Mouse (Mus musculus) hindbrain, embryonic 11.5 days (tissue): Measurements from ENCODE around the gene Dhx34. TPM values are rescaled to one million over a fixed set of nuclear protein-coding genes. Genes with fewer than 3 reads are reported as not detected.
A peak's percentile ranks its signal among the peaks of the same experiment; 100 is the strongest.

Experiments
- ATAC-seq: fragments of 200-750 bp; cut with Nextera tagmentation; 2 replicates; pipeline ENCODE4 v1.8.0; 2017; ENCODE audit warnings: mild to moderate bottlenecking, moderate TSS enrichment, moderate library complexity; ENCODE audit not compliant: low FRiP score
- DNase-seq: peaks from one replicate; pipeline ENCODE4 v3.0.0-alpha.2; 2015; ENCODE audit warnings: low spot score
- H3K27ac ChIP-seq: fragments of 300-500 bp; sonication (generic); 2 replicates; pipeline ENCODE4 v1.5.1; 2014; ENCODE audit warnings: mild to moderate bottlenecking, low read depth, low read length
- H3K27me3 ChIP-seq: fragments of 300-500 bp; sonication (generic); 2 replicates; pipeline ENCODE4 v1.6.1; 2014; ENCODE audit warnings: mild to moderate bottlenecking, low read length, moderate library complexity, mixed read lengths; ENCODE audit not compliant: control insufficient read depth, insufficient read depth
- H3K36me3 ChIP-seq: fragments of 300-500 bp; sonication (generic); 2 replicates; pipeline ENCODE4 v1.6.1; 2014; ENCODE audit warnings: mild to moderate bottlenecking, low read length, moderate library complexity, mixed read lengths; ENCODE audit not compliant: control insufficient read depth, insufficient read depth
- H3K4me1 ChIP-seq: fragments of 300-500 bp; sonication (generic); replicated peaks from 2 replicates; pipeline ENCODE4 v1.6.1; 2014; ENCODE audit warnings: low read length, mixed read lengths; ENCODE audit not compliant: control insufficient read depth, insufficient read depth
- H3K4me2 ChIP-seq: fragments of 300-500 bp; sonication (generic); replicated peaks from 2 replicates; pipeline ENCODE4 v1.6.1; 2014; ENCODE audit warnings: mild to moderate bottlenecking, low read depth, low read length
- H3K4me3 ChIP-seq: fragments of 300-500 bp; sonication (generic); 2 replicates; pipeline ENCODE4 v1.5.1; 2014; ENCODE audit warnings: low read depth, low read length
- H3K9ac ChIP-seq: fragments of 300-500 bp; sonication (generic); 2 replicates; pipeline ENCODE4 v1.6.1; 2014; ENCODE audit warnings: low read depth, low read length
- H3K9me3 ChIP-seq: fragments of 300-500 bp; sonication (generic); 2 replicates; pipeline ENCODE4 v1.6.1; 2016; ENCODE audit warnings: low read length; ENCODE audit not compliant: control insufficient read depth
- whole genome bisulfite sequencing: fragments of 180-500 bp; shearing (Covaris S2); extraction: QIAGEN DNeasy Blood & Tissue Kit; methylation state at CpG from one replicate; pipeline ENCODE4 v1.1.7; 2014; 5-methylcytosine and 5-hydroxymethylcytosine counted together
- polyA plus RNA-seq: library from polyadenylated mRNA; unstranded; fragments of >200 nt; fragmentation: Nextera tagmentation; extraction: Ambion mirVana; gene quantifications from 2 replicates; pipeline ENCODE4 v1.2.1, GENCODE M21; 2014

Dhx34 gene
- polyA plus RNA-seq, 1 experiment from 2014 or later: 7.9 TPM

DNA sequence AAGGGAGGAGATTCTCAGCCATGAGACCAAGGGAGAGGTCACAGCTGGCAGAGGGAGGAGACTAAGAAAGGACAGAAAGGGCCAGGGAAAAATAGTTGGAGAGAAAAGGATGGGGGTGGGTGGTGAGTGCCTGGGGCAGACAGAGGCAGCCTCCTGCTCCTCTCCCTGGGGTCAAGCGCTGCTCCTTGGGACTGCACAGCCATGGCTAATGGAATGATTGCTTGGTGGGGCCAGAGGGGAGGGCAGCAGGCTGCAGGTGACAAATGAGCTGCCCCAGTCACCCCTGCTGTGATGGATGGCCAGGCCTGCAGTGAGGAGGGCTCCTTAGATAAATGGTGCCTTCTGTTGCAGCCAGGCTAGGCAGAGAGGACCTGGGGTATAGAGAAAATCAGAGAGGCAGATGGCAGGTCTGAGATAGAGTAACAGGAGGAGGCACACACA, 49.7 kb downstream of the Dhx34 start:
- H3K4me1 ChIP-seq: peaks cover 16% of the 10 kb centered on the region
- peak overlapping the region; percentile 97 for H3K27ac ChIP-seq
- WGBS: 0% methylated on average over 1 of the region's 1 CpGs
- peak overlapping the region; percentile 33; the same call in 1 of the 2 replicates for H3K9ac ChIP-seq
- H3K9me3 ChIP-seq: no peaks in the 10 kb centered on the region
- DNase-seq (peak; percentile 77), ATAC-seq (peak; percentile 84)
- no peaks in the 10 kb centered on the region for H3K27me3 ChIP-seq
- no peak overlapping the region for H3K4me2 ChIP-seq
- no peak overlapping the region for H3K4me3 ChIP-seq
- 0 out of 2 replicates have a peak, but pooled peaks cover 2% of the 10 kb centered on the region for H3K36me3 ChIP-seq

DNA sequence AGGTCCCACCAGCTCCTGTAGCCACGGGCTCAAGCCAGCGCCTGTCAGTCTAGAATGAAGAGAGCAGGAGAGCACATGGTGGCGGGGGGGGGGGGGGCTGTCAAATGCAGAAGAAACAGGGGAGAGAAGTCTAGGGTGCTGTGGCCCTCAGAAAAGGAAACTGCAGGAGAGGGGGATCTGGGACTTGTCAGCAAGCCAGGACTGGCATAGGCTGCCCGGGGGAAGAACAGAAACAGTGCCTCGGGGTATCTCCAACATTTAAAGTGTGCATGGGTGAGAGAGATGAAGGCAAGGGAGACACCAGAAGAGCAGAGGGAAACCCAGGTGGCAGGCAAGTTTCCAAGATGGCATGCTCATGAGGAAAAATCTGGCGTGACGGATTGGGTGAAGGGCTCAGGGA, 59.8 kb downstream of the Dhx34 start:
- DNase-seq: no peak
- Histone ChIP-seq H3K4me2 (no peak overlapping the region), H3K9ac (no peak overlapping the region), H3K36me3 (no peaks in the 10 kb centered on the region), H3K9me3 (no peaks in the 10 kb centered on the region), H3K4me3 (no peak overlapping the region), H3K27me3 (peaks cover 12% of the 10 kb centered on the region), H3K4me1 (peaks cover 2% of the 10 kb centered on the region; the same call in 1 of the 2 replicates), H3K27ac (no peak overlapping the region)
- 80% methylated on average over 7 of the region's 7 CpGs for WGBS
- 0 out of 2 replicates have a peak, but pooled peaks have one; percentile 12 for ATAC-seq

DNA sequence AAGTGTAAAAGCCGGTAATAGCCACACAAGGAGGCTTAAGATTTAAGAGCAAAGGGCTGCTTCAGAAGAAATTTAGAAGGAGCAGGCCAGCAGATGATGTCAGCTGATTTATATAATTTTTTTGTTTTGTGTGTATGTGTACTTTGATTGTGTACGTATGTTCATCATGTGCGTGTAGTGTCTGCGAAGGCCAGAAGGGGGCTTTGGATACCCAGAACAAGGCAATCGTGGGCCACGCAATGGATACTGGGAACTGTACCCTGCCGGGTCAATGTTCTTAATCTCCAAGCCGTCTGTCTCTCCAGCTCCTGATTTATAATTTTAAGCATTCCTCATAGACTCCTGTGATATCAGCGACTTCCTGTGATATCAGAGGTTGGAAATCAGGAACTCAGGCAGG, 60.5 kb downstream of the Dhx34 start:
- Histone ChIP-seq H3K36me3 (no peaks in the 10 kb centered on the region), H3K4me2 (no peak overlapping the region), H3K4me1 (peaks cover 2% of the 10 kb centered on the region; the same call in 1 of the 2 replicates), H3K27me3 (peaks cover 12% of the 10 kb centered on the region), H3K9me3 (no peaks in the 10 kb centered on the region), H3K9ac (no peak overlapping the region), H3K4me3 (no peak overlapping the region), H3K27ac (no peak overlapping the region)
- ATAC-seq (no peak), DNase-seq (no peak)
- 90% methylated on average over 9 of the region's 9 CpGs for WGBS

DNA sequence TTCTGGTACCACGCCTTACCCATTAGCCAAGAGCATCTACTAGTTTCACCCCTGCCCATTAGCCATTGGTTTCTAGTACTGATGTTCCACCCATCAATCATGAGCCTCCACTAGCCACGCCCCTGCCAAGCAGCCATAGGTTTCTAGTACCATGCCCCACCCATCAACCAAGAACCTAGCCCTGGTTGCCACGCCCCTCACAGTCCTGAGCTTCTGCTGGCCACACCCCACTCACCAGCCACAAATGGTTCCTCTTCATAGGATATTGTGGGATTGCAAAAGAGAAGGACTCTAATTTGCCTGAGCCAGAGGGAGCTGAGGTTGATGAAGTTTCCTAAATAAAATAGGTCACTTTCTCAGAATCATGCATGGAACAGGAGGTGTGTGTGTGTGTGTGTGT, 61.1 kb downstream of the Dhx34 start:
- Histone ChIP-seq H3K9ac (no peak overlapping the region), H3K4me2 (no peak overlapping the region), H3K27ac (no peak overlapping the region), H3K4me1 (peaks cover 2% of the 10 kb centered on the region; the same call in 1 of the 2 replicates), H3K27me3 (peaks cover 12% of the 10 kb centered on the region), H3K36me3 (no peaks in the 10 kb centered on the region), H3K4me3 (no peak overlapping the region), H3K9me3 (no peaks in the 10 kb centered on the region)
- ATAC-seq (no peak), DNase-seq (peak; percentile 24)
- WGBS: 55% methylated on average over 3 of the region's 3 CpGs

- 13% methylated on average over 39 of the region's 39 CpGs for WGBS
- DNase-seq (peak; percentile 26), ATAC-seq (peak; percentile 39)
- no peaks in the 10 kb centered on the region for H3K9me3 ChIP-seq
- no peak overlapping the region; the same call in 1 of the 2 replicates for H3K4me3 ChIP-seq
- no peaks in the 10 kb centered on the region for H3K36me3 ChIP-seq
- H3K4me1 ChIP-seq: peaks cover 2% of the 10 kb centered on the region; the same call in 1 of the 2 replicates
- peak overlapping the region; percentile 25; the same call in 1 of the 2 replicates for H3K4me2 ChIP-seq
- peaks cover 12% of the 10 kb centered on the region for H3K27me3 ChIP-seq
- H3K9ac ChIP-seq: peak overlapping the region; percentile 31; the same call in 1 of the 2 replicates
- H3K27ac ChIP-seq: no peak overlapping the region
Measured at GRCm38 (mm10) chr7:16158735-16159134, 63.1 kb downstream of the Dhx34 start.

- H3K4me2 ChIP-seq: no peak overlapping the region
- no peaks in the 10 kb centered on the region for H3K9me3 ChIP-seq
- no peak for ATAC-seq
- no peak overlapping the region for H3K27ac ChIP-seq
- WGBS: 83% methylated on average over 8 of the region's 8 CpGs
- no peaks in the 10 kb centered on the region for H3K36me3 ChIP-seq
- no peak overlapping the region for H3K4me3 ChIP-seq
- peaks cover 2% of the 10 kb centered on the region; the same call in 1 of the 2 replicates for H3K4me1 ChIP-seq
- DNase-seq: no peak
- no peak overlapping the region for H3K9ac ChIP-seq
- H3K27me3 ChIP-seq: peaks cover 12% of the 10 kb centered on the region
Measured at GRCm38 (mm10) chr7:16156105-16156714, 65.6 kb downstream of the Dhx34 start.

GRCm38 (mm10) chr7:16155132-16155872, 66.5 kb downstream of the Dhx34 start:
- Histone ChIP-seq H3K27me3 (peaks cover 12% of the 10 kb centered on the region), H3K4me2 (no peak overlapping the region), H3K4me3 (no peak overlapping the region), H3K27ac (no peak overlapping the region), H3K9me3 (no peaks in the 10 kb centered on the region), H3K36me3 (no peaks in the 10 kb centered on the region), H3K9ac (no peak overlapping the region), H3K4me1 (peaks cover 2% of the 10 kb centered on the region; the same call in 1 of the 2 replicates)
- WGBS: 84% methylated on average over 9 of the region's 9 CpGs
- ATAC-seq (no peak), DNase-seq (no peak)

DNA sequence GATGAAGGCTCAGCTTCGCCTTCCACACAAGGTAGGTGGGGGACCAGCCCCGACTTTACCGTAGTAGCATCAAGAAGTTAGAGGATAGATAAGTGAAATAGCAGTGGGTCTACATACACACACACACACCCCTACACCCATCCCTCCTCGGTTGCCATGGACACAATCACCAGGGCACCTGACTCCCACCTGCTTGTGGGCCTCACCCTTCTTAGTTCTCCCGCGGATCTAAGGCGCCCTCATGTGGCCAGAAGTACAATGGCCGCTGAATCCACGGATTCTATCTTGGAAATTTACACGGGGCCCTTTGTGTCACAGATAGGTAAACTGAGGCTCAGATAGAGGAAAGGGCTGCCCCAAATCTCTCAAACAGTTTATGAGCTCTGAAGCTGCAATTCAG, 68.3 kb downstream of the Dhx34 start:
- Histone ChIP-seq H3K9ac (no peak overlapping the region), H3K27ac (no peak overlapping the region), H3K4me3 (no peak overlapping the region), H3K4me2 (no peak overlapping the region), H3K27me3 (peaks cover 4% of the 10 kb centered on the region; the same call in 1 of the 2 replicates), H3K4me1 (no peaks in the 10 kb centered on the region; the same call in 1 of the 2 replicates), H3K9me3 (no peaks in the 10 kb centered on the region), H3K36me3 (no peaks in the 10 kb centered on the region)
- peak; percentile 82 for DNase-seq
- peak; percentile 84 for ATAC-seq
- 19% methylated on average over 10 of the region's 10 CpGs for WGBS
